Mouse (Mus musculus): Measurements from ENCODE around the gene Uhrf1bp1l. TPM values are rescaled to one million over a fixed set of nuclear protein-coding genes. Genes with fewer than 3 reads are reported as not detected.

The Uhrf1bp1l gene
- polyA plus RNA-seq, 1 experiment from 2014 or later, result 31.2 TPM

DNA sequence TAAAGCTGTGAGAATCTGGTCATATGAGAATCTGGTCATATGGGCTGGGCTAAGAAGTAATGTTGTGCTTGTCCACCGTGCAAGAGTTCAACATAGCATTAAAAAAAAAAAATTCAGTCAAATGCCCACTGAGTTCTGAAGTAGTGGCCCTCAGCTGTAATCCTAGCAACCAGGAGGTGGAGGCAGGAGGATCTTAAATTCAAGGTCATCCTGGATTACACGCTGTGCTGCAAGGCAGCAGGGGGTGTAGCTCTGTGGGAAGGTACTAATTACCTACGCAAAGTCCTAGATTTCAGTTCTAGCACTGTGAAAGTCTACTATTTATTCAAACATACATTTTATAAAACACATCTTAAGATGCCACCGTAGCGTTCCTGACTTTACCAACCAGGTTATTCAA, 13.4 kb upstream of the Uhrf1bp1l start:
- DNase-seq (ENCODE audit: extremely low spot score, low spot score), result no peak
- Histone ChIP-seq H3K27me3 (ENCODE audit: poor library complexity, severe bottlenecking) (no peaks in the 10 kb centered on the region), H3K36me3 (replicated peaks) (peaks cover 20% of the 10 kb centered on the region), H3K27ac (peak overlapping the region; percentile 75), H3K9me3 (no peaks in the 10 kb centered on the region), H3K4me1 (peaks cover 19% of the 10 kb centered on the region), H3K4me3 (peak overlapping the region; percentile 61)
- WGBS, result 19% methylated on average over 5 of the region's 5 CpGs

DNA sequence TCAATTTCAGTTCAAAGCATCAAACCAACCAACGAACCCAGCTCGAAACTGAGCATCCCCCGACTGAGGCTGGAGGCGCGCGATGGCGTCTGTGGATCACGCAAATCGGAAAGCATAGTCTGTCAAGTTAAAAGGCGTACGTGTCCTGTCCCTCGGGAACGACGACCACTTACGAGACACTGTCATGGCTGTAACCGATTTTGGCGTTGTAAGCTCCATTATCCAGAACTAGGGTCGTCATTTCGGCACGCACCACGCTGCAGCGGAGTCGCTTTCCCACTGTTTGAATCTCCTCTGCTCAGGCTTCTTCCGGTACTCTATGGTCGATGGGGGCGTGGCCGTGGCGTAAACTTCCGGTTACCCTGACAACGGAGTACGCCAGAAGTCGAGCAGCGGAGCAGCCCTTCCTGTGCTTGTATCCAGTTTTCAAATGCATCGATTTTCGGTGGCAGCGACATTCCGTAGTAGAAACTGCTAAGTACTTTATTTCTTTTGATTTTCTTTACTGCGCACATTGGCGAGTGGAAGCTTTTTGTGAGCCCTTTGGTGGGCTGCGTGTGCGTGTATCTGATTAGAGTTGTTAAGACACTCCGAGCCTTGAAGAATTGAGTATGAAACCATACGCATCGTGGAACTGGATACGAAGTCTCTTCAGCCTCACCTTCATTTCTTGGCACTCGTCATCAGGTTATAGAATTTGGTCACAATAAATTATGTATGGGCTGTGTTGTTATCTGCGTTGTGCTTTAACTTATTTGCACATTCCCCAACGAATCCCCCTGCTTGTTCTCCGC, 12.6 kb upstream of the Uhrf1bp1l start, which contains the start of gene Actr6:
TSS of gene Actr6 (minus strand) at position 295 of the 794 bp plus-strand sequence.
- Histone ChIP-seq H3K36me3 (replicated peaks) (peaks cover 13% of the 10 kb centered on the region), H3K27me3 (ENCODE audit: poor library complexity, severe bottlenecking) (no peaks in the 10 kb centered on the region), H3K4me3 (peak within 1 kb of the TSS; percentile 61), H3K4me1 (peaks cover 19% of the 10 kb centered on the region), H3K9me3 (no peaks in the 10 kb centered on the region), H3K27ac (peak within 1 kb of the TSS; percentile 75)
- WGBS, result 2% methylated on average over 49 of the region's 49 CpGs
- DNase-seq (ENCODE audit: extremely low spot score, low spot score), result peak; percentile 93

DNA sequence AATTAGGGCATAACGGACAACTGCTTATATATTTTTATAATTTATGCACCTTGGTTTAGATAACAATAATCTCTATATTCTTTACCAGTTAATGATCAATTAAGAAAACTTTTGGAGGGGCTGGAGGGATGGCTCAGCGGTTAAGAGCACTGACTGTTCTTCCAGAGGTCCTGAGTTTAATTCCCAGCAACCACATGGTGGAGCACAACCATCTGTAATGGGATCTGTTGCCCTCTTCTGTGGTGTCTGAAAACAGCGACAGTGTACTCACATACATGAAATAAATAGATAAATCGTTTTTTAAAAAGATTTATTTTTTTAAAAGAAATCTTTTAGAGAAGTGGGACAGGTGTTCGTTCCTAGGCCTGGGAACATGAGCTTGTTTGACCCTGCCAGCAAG, 7.7 kb upstream of the Uhrf1bp1l start:
- H3K4me1 ChIP-seq, result peaks cover 9% of the 10 kb centered on the region
- no peaks in the 10 kb centered on the region for H3K9me3 ChIP-seq
- H3K36me3 ChIP-seq (replicated peaks), result no peaks in the 10 kb centered on the region
- no peak for DNase-seq (ENCODE audit: extremely low spot score, low spot score)
- H3K27me3 ChIP-seq (ENCODE audit: poor library complexity, severe bottlenecking), result no peaks in the 10 kb centered on the region
- H3K27ac ChIP-seq, result no peak overlapping the region
- H3K4me3 ChIP-seq, result no peak overlapping the region
- WGBS, result 49% methylated on average over 5 of the region's 5 CpGs

- WGBS, result 92% methylated on average over 3 of the region's 3 CpGs
- DNase-seq (ENCODE audit: extremely low spot score, low spot score), result no peak
- Histone ChIP-seq H3K4me3 (no peak overlapping the region), H3K4me1 (peaks cover 6% of the 10 kb centered on the region), H3K9me3 (no peaks in the 10 kb centered on the region), H3K27me3 (ENCODE audit: poor library complexity, severe bottlenecking) (no peaks in the 10 kb centered on the region), H3K36me3 (replicated peaks) (no peaks in the 10 kb centered on the region), H3K27ac (no peak overlapping the region)
Observed at GRCm38 (mm10) chr10:89737887-89738286, 6.9 kb upstream of the Uhrf1bp1l start.

GRCm38 (mm10) chr10:89738395-89738794, 6.4 kb upstream of the Uhrf1bp1l start:
- 92% methylated on average over 9 of the region's 9 CpGs for WGBS

DNA sequence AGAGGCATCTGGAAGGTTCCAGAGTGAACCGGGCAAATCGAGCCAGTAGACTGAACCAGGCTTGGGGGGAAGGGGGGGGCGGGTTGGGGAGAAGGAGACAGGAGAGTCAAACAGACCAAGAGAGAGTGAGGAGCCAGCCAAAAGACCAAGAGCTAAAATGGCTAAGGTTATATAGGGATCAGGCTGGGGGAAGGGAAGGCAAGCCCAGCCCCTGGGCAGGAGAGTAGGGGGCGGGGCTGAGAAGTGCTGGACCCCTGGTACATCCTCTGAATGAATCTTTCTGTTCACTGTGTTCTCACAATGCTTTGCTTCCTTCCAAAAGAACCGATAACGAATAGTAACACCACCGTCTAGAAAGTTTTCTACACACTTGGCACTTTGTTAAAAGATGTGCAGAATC, 5.1 kb upstream of the Uhrf1bp1l start:
- DNase-seq (ENCODE audit: extremely low spot score, low spot score), result no peak
- H3K9me3 ChIP-seq, result no peaks in the 10 kb centered on the region
- no peak overlapping the region for H3K4me3 ChIP-seq
- 58% methylated on average over 7 of the region's 7 CpGs for WGBS
- H3K27ac ChIP-seq, result no peak overlapping the region
- no peaks in the 10 kb centered on the region for H3K36me3 ChIP-seq (replicated peaks)
- H3K4me1 ChIP-seq, result peaks cover 8% of the 10 kb centered on the region
- no peaks in the 10 kb centered on the region for H3K27me3 ChIP-seq (ENCODE audit: poor library complexity, severe bottlenecking)

More at GRCm38 (mm10) chr10:89738395-89738794, 6.4 kb upstream of the Uhrf1bp1l start:
- Histone ChIP-seq H3K27me3 (ENCODE audit: poor library complexity, severe bottlenecking) (no peaks in the 10 kb centered on the region), H3K4me3 (no peak overlapping the region), H3K4me1 (peaks cover 4% of the 10 kb centered on the region), H3K36me3 (replicated peaks) (no peaks in the 10 kb centered on the region), H3K9me3 (no peaks in the 10 kb centered on the region), H3K27ac (no peak overlapping the region)
- DNase-seq (ENCODE audit: extremely low spot score, low spot score), result no peak

DNA sequence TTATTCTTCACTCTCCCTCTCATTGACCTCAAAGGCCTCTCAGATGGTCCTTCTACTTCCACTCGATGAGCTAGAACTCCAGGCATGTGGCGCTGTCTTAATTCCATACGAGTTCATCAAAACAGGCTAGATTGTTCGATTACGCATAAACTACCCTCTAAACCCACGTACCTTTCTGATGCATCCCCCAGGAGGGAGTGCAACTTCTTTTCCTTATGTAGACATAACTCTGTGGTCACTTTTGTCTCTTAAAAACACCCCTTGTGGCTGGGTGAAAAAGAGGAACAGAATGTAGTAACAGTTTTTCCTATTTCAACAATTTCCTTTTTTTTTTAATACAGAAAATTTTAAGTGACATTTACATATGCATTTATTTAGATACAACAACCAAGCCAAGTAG, 3.8 kb upstream of the Uhrf1bp1l start:
- Histone ChIP-seq H3K36me3 (replicated peaks) (no peaks in the 10 kb centered on the region), H3K4me3 (no peak overlapping the region), H3K27ac (no peak overlapping the region), H3K27me3 (ENCODE audit: poor library complexity, severe bottlenecking) (no peaks in the 10 kb centered on the region), H3K4me1 (peaks cover 13% of the 10 kb centered on the region), H3K9me3 (no peaks in the 10 kb centered on the region)
- DNase-seq (ENCODE audit: extremely low spot score, low spot score), result no peak
- WGBS, result 90% methylated on average over 6 of the region's 6 CpGs

- Histone ChIP-seq H3K27ac (no peak overlapping the region), H3K4me1 (peaks cover 24% of the 10 kb centered on the region), H3K36me3 (replicated peaks) (no peaks in the 10 kb centered on the region), H3K4me3 (no peak overlapping the region), H3K27me3 (ENCODE audit: poor library complexity, severe bottlenecking) (no peaks in the 10 kb centered on the region), H3K9me3 (no peaks in the 10 kb centered on the region)
- DNase-seq (ENCODE audit: extremely low spot score, low spot score), result no peak
- 87% methylated on average over 4 of the region's 4 CpGs for WGBS
Observed at GRCm38 (mm10) chr10:89743266-89743665, 1.5 kb upstream of the Uhrf1bp1l start.

DNA sequence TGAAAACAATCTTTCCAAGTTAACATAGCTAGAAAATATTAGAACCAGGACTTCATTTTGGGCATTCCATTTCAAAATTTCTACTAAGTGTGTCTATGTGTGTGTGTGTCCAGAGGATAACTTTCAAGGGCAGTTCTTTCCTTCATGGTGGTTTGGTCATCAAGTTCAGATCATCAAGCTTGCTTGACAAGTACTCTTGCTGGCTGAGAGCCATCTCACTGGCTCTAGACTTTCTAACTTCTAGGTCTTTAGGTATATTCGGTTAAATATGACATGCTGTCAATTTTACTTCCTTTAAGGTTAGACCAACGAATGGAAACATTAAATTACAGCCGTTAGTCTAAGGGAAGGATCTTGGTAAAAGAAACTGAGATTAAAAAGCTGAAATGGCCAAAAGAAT, 450 bp upstream of the Uhrf1bp1l start:
- Histone ChIP-seq H3K4me1 (peaks cover 24% of the 10 kb centered on the region), H3K9me3 (no peaks in the 10 kb centered on the region), H3K36me3 (replicated peaks) (peaks cover 6% of the 10 kb centered on the region; the same call in 1 of the 2 replicates), H3K4me3 (peak overlapping the region; percentile 94), H3K27ac (peak overlapping the region; percentile 97; the same call in 1 of the 2 replicates), H3K27me3 (ENCODE audit: poor library complexity, severe bottlenecking) (no peaks in the 10 kb centered on the region)
- DNase-seq (ENCODE audit: extremely low spot score, low spot score), result no peak
- 35% methylated on average over 3 of the region's 3 CpGs for WGBS

DNA sequence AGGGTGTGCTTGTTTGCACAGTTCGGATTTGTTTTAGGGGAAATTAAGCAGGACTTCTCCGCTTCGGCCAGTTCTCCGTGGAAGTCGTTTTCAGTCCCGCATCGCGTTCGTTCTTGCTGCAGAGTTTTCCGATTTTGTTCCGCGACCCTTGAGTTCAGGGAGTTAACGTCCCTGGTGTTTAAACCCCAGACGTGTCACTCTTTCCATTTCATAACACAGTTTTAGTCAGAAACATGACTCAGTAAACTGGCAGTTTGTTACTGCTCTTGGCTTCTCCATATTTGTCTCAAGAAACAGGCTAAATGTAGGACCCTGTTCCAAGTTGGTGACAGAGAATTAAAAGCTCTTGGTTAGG, 852 bp downstream of the Uhrf1bp1l start:
- H3K27me3 ChIP-seq (ENCODE audit: poor library complexity, severe bottlenecking), result no peaks in the 10 kb centered on the region
- peaks cover 20% of the 10 kb centered on the region for H3K4me1 ChIP-seq
- no peak for DNase-seq (ENCODE audit: extremely low spot score, low spot score)
- under 1% methylated on average over 14 of the region's 14 CpGs for WGBS
- H3K27ac ChIP-seq, result peak overlapping the region; percentile 97
- H3K4me3 ChIP-seq, result peak overlapping the region; percentile 94
- peaks cover 6% of the 10 kb centered on the region; the same call in 1 of the 2 replicates for H3K36me3 ChIP-seq (replicated peaks)
- no peaks in the 10 kb centered on the region for H3K9me3 ChIP-seq

GRCm38 (mm10) chr10:89746581-89746980, 1.8 kb downstream of the Uhrf1bp1l start:
- H3K9me3 ChIP-seq, result no peaks in the 10 kb centered on the region
- no peak for DNase-seq (ENCODE audit: extremely low spot score, low spot score)
- peaks cover 6% of the 10 kb centered on the region; the same call in 1 of the 2 replicates for H3K36me3 ChIP-seq (replicated peaks)
- H3K4me3 ChIP-seq, result no peak overlapping the region; the same call in 1 of the 2 replicates
- H3K27ac ChIP-seq, result no peak overlapping the region
- 91% methylated on average over 3 of the region's 3 CpGs for WGBS
- H3K27me3 ChIP-seq (ENCODE audit: poor library complexity, severe bottlenecking), result no peaks in the 10 kb centered on the region
- peaks cover 20% of the 10 kb centered on the region for H3K4me1 ChIP-seq

DNA sequence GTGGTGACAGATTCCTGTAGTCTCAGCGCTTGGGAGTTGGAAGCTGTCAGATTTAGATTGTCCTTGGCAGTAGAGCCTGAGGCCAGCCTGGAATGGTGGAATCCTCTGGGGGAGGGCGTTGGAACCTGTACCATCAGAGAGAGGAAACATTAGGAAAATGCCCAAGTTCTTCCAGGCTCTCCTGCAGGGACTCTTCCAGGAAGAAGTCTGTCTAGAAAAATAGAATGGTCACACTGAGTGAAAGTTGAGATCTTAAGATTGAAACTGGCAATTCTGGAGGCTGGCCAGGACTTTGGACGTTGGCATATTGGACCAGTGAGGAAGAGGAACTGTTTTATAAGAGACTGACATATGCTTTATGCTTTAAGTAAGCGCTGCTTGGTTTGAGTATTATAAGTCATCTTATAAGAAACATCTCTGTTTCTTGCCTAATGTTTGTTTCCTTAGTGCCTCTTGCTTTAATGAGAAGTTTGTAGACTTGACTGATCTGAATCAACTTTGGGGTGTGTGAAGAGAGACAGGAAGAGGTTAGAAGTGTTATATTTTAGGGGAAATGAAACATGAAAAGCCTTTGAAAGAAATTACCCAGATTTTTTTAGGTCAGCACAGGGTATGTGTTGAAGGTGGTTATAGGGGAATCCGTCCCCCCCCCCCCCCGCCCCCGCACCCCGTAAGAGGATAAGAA, 2.6 kb downstream of the Uhrf1bp1l start:
- no peak for DNase-seq (ENCODE audit: extremely low spot score, low spot score)
- no peaks in the 10 kb centered on the region for H3K27me3 ChIP-seq (ENCODE audit: poor library complexity, severe bottlenecking)
- no peaks in the 10 kb centered on the region for H3K9me3 ChIP-seq
- no peak overlapping the region for H3K4me3 ChIP-seq
- H3K4me1 ChIP-seq, result peaks cover 20% of the 10 kb centered on the region
- peaks cover 6% of the 10 kb centered on the region; the same call in 1 of the 2 replicates for H3K36me3 ChIP-seq (replicated peaks)
- no peak overlapping the region for H3K27ac ChIP-seq
- 94% methylated on average over 8 of the region's 8 CpGs for WGBS

DNA sequence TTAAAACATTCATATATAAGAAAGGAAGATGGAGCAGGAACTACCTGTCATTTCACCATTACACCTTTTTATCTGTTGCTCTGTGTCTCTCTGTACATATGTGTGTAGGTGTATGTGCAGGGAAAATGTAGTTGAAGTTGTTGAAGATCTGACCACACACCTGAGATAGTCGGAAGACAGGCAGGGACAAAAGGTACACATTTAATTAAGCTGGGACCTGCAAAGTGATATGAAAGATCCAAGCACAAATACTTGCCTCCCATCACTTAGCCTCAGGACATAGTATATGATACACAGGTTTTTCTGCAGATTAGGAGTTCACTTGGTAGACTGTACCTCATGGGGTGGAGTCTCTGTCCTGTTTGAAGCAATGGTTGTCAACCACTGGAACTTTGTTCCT, 3.1 kb downstream of the Uhrf1bp1l start:
- Histone ChIP-seq H3K4me3 (no peak overlapping the region), H3K4me1 (peaks cover 20% of the 10 kb centered on the region), H3K9me3 (no peaks in the 10 kb centered on the region), H3K27me3 (ENCODE audit: poor library complexity, severe bottlenecking) (no peaks in the 10 kb centered on the region), H3K27ac (no peak overlapping the region), H3K36me3 (replicated peaks) (peaks cover 6% of the 10 kb centered on the region; the same call in 1 of the 2 replicates)
- WGBS, result 92% methylated on average over 1 of the region's 1 CpGs
- no peak for DNase-seq (ENCODE audit: extremely low spot score, low spot score)

All from forebrain, embryonic 10.5 days (tissue).